Mouse (Mus musculus): ENCODE results near the gene Inpp4b. TPM values are rescaled to one million over a fixed set of nuclear protein-coding genes. Genes with fewer than 3 reads are reported as not detected.

The Inpp4b gene
- polyA plus RNA-seq, 1 experiment from 2014 or later: 14.1 TPM

DNA sequence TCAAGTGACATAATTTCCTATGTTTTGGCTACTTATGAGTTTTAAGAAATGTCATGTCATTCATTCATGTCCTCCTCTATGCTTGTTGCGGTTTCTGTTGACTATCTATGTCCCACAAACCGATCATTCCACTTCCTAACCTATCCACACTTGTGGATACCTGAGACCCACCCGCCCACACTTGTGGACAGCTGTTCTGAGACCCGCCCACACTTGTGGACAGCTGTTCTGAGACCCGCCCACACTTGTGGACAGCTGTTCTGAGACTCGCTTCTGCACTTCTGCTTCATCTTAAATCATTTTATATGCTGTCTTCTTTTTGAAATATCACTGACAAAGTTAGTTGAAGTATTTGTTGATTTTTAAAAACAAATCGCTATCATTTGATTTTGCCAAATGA, 400.2 kb downstream of the Inpp4b start:
- ATAC-seq (ENCODE audit: insufficient number of reproducible peaks, insufficient read depth, low FRiP score, low TSS enrichment, low read depth): no peak
- no peaks in the 10 kb centered on the region for H3K9me3 ChIP-seq
- no peak overlapping the region for H3K4me2 ChIP-seq
- H3K27ac ChIP-seq: no peak overlapping the region
- 87% methylated on average over 7 of the region's 7 CpGs for WGBS
- H3K36me3 ChIP-seq: no peaks in the 10 kb centered on the region
- no peaks in the 10 kb centered on the region for H3K4me1 ChIP-seq
- no peaks in the 10 kb centered on the region for H3K27me3 ChIP-seq
- H3K4me3 ChIP-seq: no peak overlapping the region
- no peak overlapping the region for H3K9ac ChIP-seq

DNA sequence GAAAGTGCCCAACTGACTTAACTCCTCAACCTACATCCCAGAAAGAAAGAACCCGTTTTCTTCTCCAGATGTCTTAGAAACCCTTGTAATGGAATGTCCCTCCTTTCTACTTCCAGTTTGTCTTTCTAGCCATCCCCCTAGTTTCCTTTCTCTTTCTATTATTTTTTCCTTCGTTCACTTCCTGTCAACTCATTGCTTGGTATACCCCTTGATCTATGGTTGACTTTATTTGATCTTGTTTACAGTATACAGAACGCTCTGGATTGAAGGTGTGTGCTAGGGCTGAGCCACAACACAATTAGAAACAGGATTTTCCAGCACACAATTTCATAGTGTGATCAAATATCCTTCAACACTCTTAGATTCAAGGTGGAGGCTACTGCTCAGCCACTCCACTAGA, 400.7 kb downstream of the Inpp4b start:
- H3K4me2 ChIP-seq: no peak overlapping the region
- no peak overlapping the region for H3K9ac ChIP-seq
- H3K27ac ChIP-seq: no peak overlapping the region
- H3K4me1 ChIP-seq: no peaks in the 10 kb centered on the region
- H3K9me3 ChIP-seq: no peaks in the 10 kb centered on the region
- WGBS: 72% methylated on average over 3 of the region's 3 CpGs
- no peak for ATAC-seq (ENCODE audit: insufficient number of reproducible peaks, insufficient read depth, low FRiP score, low TSS enrichment, low read depth)
- H3K4me3 ChIP-seq: no peak overlapping the region
- no peaks in the 10 kb centered on the region for H3K36me3 ChIP-seq
- no peaks in the 10 kb centered on the region for H3K27me3 ChIP-seq

DNA sequence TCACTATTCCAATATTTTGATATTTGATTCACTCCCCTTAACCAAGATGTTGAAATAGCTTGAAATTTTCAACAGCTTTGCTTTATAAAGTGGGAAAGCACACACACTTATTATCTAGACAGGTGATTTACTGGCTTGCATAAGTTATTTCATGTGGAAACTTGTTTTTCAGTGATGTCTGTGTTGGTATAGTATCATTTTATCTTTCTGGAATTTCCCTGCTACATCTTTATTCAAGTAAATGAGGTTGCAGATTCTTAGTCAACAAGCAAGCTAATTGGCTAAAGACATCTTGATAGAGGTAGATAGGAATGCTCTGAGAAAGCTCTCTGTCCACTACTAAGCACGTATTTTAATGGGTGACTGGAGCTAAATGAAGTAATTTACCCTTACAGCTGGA, 403.1 kb downstream of the Inpp4b start:
- Histone ChIP-seq H3K36me3 (no peaks in the 10 kb centered on the region), H3K27me3 (no peaks in the 10 kb centered on the region), H3K4me3 (no peak overlapping the region), H3K4me2 (no peak overlapping the region), H3K9ac (no peak overlapping the region), H3K9me3 (no peaks in the 10 kb centered on the region), H3K4me1 (no peaks in the 10 kb centered on the region), H3K27ac (no peak overlapping the region)
- ATAC-seq (ENCODE audit: insufficient number of reproducible peaks, insufficient read depth, low FRiP score, low TSS enrichment, low read depth): no peak
- WGBS: 43% methylated on average over 1 of the region's 1 CpGs

DNA sequence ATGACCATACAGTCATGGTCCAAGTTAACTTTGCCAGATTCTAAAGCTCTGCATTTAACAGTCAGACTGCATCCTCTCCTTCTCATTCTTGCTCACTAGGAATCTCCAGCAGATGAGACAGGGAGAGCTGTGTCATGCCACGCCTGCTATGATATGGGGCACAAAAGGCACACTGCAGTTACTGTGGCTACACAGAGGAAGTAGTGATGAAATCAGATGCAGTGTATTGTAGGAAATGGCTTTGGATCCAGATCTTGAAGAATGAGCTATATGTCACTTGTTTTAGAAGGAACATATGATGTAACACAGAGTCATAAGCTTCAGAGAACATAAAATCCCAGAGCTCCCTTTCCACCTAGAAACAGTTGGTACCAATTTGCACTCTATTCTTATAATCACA, 408.8 kb downstream of the Inpp4b start:
- no peaks in the 10 kb centered on the region for H3K36me3 ChIP-seq
- H3K4me3 ChIP-seq: no peak overlapping the region
- H3K9me3 ChIP-seq: no peaks in the 10 kb centered on the region
- WGBS: 78% methylated on average over 1 of the region's 1 CpGs
- H3K9ac ChIP-seq: no peak overlapping the region
- no peak overlapping the region for H3K27ac ChIP-seq
- no peak overlapping the region for H3K4me2 ChIP-seq
- H3K27me3 ChIP-seq: no peaks in the 10 kb centered on the region
- no peaks in the 10 kb centered on the region for H3K4me1 ChIP-seq
- ATAC-seq (ENCODE audit: insufficient number of reproducible peaks, insufficient read depth, low FRiP score, low TSS enrichment, low read depth): no peak

DNA sequence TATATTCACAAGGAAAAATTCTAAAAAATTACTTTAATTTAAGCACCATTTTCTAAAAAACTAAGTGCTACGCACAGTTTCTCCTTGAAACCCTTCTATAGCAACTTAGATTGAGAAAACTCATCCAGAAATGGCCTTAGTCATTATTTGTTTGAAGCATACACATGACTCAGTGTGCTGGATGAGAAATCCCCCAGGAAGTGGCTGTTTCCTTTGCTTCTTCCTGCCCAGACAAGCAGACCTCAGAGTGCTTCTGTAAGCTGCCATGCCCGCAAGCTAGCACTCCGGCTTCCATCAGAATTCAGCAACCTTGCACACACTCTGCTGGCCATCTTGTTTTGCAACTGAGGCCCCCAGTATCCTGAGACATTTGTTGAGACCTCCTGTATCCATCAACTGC, 414.3 kb downstream of the Inpp4b start:
- no peaks in the 10 kb centered on the region for H3K9me3 ChIP-seq
- WGBS: 81% methylated on average over 3 of the region's 3 CpGs
- ATAC-seq (ENCODE audit: insufficient number of reproducible peaks, insufficient read depth, low FRiP score, low TSS enrichment, low read depth): no peak
- no peak overlapping the region for H3K27ac ChIP-seq
- no peak overlapping the region for H3K9ac ChIP-seq
- H3K4me1 ChIP-seq: 0 out of 2 replicates have a peak, but pooled peaks cover 7% of the 10 kb centered on the region
- no peaks in the 10 kb centered on the region for H3K27me3 ChIP-seq
- no peak overlapping the region for H3K4me2 ChIP-seq
- H3K36me3 ChIP-seq: no peaks in the 10 kb centered on the region
- H3K4me3 ChIP-seq: no peak overlapping the region

DNA sequence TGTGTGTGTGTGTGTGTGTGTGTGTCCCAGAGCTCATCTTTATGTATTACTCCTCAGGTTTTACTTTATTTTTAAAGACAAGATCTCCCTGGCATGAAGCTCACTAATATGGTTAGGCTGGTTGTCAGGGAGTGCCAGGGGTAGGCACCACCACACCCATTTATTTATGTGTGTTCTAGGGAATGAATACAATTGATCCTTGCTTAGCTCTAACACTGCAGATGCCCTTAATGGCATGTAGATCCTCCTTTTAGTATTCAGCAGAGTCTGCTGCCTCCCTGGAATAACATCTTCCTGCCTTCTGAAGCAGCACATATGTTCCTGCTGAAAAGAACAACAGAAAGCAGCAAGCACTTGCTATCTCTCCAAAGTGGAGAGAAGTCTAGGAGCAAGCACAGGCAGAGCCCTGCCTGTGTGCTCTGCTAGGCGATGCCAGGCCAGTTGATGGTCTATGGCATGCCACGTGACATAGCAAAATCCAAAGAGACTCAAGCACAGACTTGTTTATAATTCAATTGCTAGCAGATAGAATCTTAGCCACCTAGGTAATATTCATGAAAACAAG, 415.3 kb downstream of the Inpp4b start:
- WGBS: 83% methylated on average over 2 of the region's 2 CpGs
- no peaks in the 10 kb centered on the region for H3K27me3 ChIP-seq
- no peak overlapping the region for H3K4me3 ChIP-seq
- H3K27ac ChIP-seq: no peak overlapping the region
- no peaks in the 10 kb centered on the region for H3K9me3 ChIP-seq
- H3K4me2 ChIP-seq: no peak overlapping the region
- no peak for ATAC-seq (ENCODE audit: insufficient number of reproducible peaks, insufficient read depth, low FRiP score, low TSS enrichment, low read depth)
- H3K36me3 ChIP-seq: no peaks in the 10 kb centered on the region
- 0 out of 2 replicates have a peak, but pooled peaks cover 7% of the 10 kb centered on the region for H3K4me1 ChIP-seq
- no peak overlapping the region for H3K9ac ChIP-seq

DNA sequence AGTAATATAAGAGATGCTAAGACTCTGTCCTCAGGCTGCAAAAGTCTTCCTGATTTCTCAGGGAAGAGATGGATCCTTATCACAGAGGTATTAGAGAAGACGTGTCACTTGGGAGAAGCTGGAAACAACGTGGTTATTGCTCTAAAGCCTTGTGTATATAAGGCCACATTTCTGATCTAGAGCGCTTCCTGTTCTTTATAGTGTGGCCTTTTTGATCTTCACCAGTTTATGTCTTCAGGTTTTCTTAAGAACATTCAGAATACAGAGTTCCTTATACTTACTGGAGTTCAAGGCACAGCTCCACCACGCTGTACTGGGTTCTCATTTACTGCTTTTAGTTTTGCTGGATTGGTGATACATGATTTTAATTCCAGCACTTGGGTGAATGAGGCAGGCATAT, 419.1 kb downstream of the Inpp4b start:
- Histone ChIP-seq H3K4me1 (peaks cover 12% of the 10 kb centered on the region), H3K4me2 (no peak overlapping the region), H3K4me3 (no peak overlapping the region), H3K27ac (no peak overlapping the region), H3K9me3 (no peaks in the 10 kb centered on the region), H3K9ac (no peak overlapping the region), H3K36me3 (no peaks in the 10 kb centered on the region), H3K27me3 (no peaks in the 10 kb centered on the region)
- no peak for ATAC-seq (ENCODE audit: insufficient number of reproducible peaks, insufficient read depth, low FRiP score, low TSS enrichment, low read depth)
- 66% methylated on average over 4 of the region's 4 CpGs for WGBS

DNA sequence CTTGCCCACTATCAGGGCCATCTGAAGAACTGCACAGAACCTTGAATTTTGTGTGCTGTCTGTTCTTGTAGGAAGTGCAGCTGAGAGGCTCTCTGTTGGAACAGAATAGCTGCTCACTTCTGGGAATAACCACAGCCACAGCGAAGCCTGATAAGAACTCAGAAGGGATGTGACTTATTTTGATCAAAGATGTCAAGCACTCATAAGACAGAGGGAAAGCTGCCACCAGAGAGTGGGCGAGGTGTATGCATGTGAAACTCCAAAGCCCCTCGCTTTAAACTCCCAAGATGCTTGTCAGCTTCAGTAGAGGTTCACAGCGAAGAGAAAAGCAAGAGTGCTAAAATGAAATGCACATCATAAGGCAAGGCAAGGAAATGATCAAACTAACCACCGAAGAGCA, 423.7 kb downstream of the Inpp4b start:
- no peak for ATAC-seq (ENCODE audit: insufficient number of reproducible peaks, insufficient read depth, low FRiP score, low TSS enrichment, low read depth)
- H3K4me3 ChIP-seq: no peak overlapping the region
- no peaks in the 10 kb centered on the region for H3K36me3 ChIP-seq
- no peak overlapping the region for H3K4me2 ChIP-seq
- no peaks in the 10 kb centered on the region for H3K9me3 ChIP-seq
- 44% methylated on average over 5 of the region's 5 CpGs for WGBS
- no peaks in the 10 kb centered on the region for H3K27me3 ChIP-seq
- H3K27ac ChIP-seq: no peak overlapping the region
- H3K4me1 ChIP-seq: peaks cover 34% of the 10 kb centered on the region
- H3K9ac ChIP-seq: no peak overlapping the region

DNA sequence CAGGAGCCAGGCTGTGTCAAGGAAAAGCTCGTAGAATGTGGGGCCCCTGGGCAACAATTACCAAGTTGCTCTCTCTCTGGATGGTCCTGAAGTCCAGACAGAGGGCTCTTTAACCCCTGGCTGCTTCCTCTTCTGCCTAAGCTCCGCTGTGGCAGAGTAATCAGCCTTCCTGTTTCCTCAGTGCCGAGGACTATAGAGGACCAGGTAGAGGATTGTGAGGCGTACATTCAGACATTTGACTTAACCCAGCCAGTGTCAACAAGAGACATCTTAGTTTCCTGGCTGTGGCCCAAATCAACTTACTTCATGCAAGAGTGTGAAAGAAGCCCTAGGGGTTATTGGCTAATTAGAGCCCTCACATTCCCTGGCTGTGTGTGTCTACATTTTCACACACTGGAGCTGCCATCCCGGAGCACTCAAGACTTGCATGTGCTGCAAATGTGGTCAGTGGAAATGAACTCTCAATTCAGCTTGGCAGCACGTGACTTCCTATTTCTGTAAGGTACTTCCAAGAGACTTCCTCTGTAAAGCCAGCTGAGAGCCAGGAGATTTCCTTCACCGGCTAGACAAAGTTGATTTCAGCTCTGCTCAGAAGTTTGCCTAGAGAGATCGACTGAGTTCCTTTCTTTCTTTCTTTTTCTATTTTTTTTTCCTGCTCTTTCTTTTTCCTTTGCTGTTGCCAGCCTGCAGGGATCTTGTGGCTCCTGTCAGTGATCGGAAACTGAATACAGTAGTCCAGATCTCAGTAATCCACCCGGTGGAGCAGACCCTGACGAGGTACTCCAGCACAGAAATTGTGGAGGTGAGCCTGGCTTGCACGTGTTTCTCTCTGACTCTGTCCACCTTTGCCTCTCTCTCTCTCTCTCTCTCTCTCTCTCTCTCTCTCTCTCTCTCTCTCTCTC, 425.3 kb downstream of the Inpp4b start:
- WGBS: 3% methylated on average over 12 of the region's 12 CpGs
- H3K27me3 ChIP-seq: no peaks in the 10 kb centered on the region
- H3K4me1 ChIP-seq: peaks cover 34% of the 10 kb centered on the region
- peak overlapping the region; percentile 32 for H3K4me3 ChIP-seq
- peak overlapping the region; percentile 56 for H3K4me2 ChIP-seq
- ATAC-seq (ENCODE audit: insufficient number of reproducible peaks, insufficient read depth, low FRiP score, low TSS enrichment, low read depth): peak; percentile 66
- H3K9ac ChIP-seq: peak overlapping the region; percentile 62
- no peaks in the 10 kb centered on the region for H3K9me3 ChIP-seq
- H3K36me3 ChIP-seq: no peaks in the 10 kb centered on the region
- peak overlapping the region; percentile 88 for H3K27ac ChIP-seq

DNA sequence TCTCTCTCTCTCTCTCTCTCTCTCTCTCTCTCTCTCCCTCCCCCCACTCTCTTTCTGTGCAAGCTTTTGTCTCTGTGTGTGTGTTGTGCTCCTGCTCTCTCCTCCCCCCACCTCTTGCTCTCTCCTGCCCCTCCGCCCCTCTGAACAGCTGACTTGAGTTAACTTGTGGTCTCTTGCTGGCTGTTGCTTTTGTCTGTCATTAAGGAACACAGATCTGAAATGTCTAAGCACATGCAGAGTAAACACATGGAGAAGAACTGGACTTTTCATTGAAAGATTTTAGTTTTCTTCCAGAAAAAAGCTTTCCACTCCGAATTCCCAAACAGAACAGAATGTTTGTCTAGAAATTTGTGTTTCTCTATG, 425.9 kb downstream of the Inpp4b start:
- 0 out of 2 replicates have a peak, but pooled peaks have one; percentile 63 for ATAC-seq (ENCODE audit: insufficient number of reproducible peaks, insufficient read depth, low FRiP score, low TSS enrichment, low read depth)

DNA sequence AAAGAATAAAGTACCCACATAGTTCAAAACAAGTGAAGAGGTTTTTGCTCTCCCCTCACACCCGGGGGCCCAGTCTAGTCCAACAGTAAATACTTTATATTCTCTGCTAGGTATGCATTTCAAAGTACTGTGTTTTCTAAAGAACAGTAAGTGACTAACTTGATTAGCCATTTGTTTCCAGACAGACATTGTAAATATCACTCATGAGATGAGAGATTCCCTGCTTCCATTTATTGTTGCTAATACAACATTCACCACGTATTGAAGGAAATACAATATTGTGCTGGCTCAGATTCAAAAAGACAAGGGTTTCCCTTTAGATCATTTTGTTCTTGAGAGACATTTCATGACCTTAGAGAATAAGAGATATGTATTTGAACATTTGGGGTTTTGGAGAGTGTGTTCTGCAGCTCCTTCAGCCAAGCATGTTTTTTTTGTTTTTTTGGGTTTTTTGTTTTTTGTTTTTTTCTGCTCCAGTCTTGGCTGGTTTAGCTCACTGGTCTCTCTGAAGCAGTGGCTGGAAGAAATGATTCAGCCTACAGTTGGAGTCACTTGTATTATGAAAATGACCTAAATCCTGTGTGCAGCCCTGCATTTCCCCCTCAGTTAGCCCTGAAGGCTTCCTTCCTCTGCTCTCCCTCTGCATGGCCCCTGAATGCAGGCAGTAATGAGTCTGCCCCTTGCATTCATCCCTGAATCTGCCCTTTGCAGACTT, 426.5 kb downstream of the Inpp4b start:
- Histone ChIP-seq H3K27me3 (no peaks in the 10 kb centered on the region), H3K36me3 (no peaks in the 10 kb centered on the region), H3K4me2 (peak overlapping the region; percentile 56), H3K4me1 (peaks cover 40% of the 10 kb centered on the region), H3K9me3 (no peaks in the 10 kb centered on the region), H3K4me3 (peak overlapping the region; percentile 32), H3K27ac (peak overlapping the region; percentile 88), H3K9ac (no peak overlapping the region)
- 9% methylated on average over 2 of the region's 2 CpGs for WGBS
- ATAC-seq (ENCODE audit: insufficient number of reproducible peaks, insufficient read depth, low FRiP score, low TSS enrichment, low read depth): no peak

More for the DNA sequence above, 425.9 kb downstream of the Inpp4b start:
- 10% methylated on average over 2 of the region's 2 CpGs for whole genome bisulfite sequencing
- Histone ChIP-seq H3K4me1 (peaks cover 35% of the 10 kb centered on the region), H3K4me3 (peak overlapping the region; percentile 32), H3K9me3 (no peaks in the 10 kb centered on the region), H3K27ac (peak overlapping the region; percentile 88), H3K9ac (no peak overlapping the region), H3K4me2 (peak overlapping the region; percentile 56), H3K27me3 (no peaks in the 10 kb centered on the region), H3K36me3 (no peaks in the 10 kb centered on the region)
